Comparison of ENCODE assay signal across 21 mouse cellular contexts in the genomic region with DNA sequence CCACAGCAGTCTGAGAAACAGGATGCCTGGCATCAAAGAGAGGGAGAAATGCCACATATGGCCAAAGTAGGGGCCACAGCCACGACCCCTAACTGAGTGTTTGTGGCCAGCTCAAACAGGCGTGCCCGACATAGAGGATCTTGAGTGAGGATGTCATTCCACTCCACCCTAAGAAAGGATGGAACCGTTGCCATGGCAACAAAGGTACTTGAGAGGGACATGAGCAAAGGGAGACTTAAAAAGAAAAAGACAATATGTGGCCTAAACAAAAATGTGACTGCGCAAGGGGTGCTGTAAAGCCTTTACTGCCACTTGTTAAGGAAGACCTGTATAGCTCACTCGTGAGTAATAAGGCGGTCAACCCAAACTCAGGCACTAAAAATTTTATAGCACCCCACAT.
DNase-seq lines count a peak whose midpoint lies in the region; ATAC-seq and TF ChIP-seq lines count a peak whose summit lies in the region.
"Had no signal": no experiment of that assay in that cellular context is flagged by ENCODE, and none has a peak within 500 bp of the region (broad histone marks: within the 10 kb centered on the region; RNA-seq: fewer than 3 reads in every experiment).

No protein-coding gene starts in this region.

- DNase-seq in frontal cortex, postnatal 25 days (ENCODE audit: low spot score in 2 of 2) = no peak
- DNase-seq in R1 (ENCODE audit: low read depth, low spot score) (peak; percentile 68), ZHBTc4 (ENCODE audit: low read depth, low spot score) (peak; percentile 34)
- DNase-seq in layer of hippocampus, adult 9-10 months (ENCODE audit: low spot score) = no peak
- no peak for DNase-seq in gastrocnemius, adult 2 months
- DNase-seq: adrenal gland, postnatal 10 days; cerebellum, adult 18-20 months; cerebellum, adult 9-11 months; cerebellum, postnatal 36 days; embryo, embryonic 11 days; gastrocnemius, postnatal 14 days; heart, adult 2 months had no signal

- H3K27ac ChIP-seq in midbrain, embryonic 12.5 days (replicated peaks) = 0 out of 2 replicates have a peak overlapping the region, but pooled peaks have one; percentile 4
- H3K27ac ChIP-seq in midbrain, embryonic 16.5 days (ENCODE audit: low read length) = no peak overlapping the region
- H3K27ac ChIP-seq in gastrocnemius, adult 2 months = no peak overlapping the region
- H3K27ac ChIP-seq: embryonic facial prominence, embryonic 13.5 days; forebrain, embryonic 13.5 days; heart, adult 2 months; hindbrain, embryonic 15.5 days had no signal

- no peak overlapping the region for H3K4me2 ChIP-seq in midbrain, embryonic 12.5 days (replicated peaks)
- H3K4me2 ChIP-seq in midbrain, embryonic 16.5 days (ENCODE audit: low read length) = no peak overlapping the region
- H3K4me2 ChIP-seq: embryonic facial prominence, embryonic 13.5 days; forebrain, embryonic 13.5 days; heart, embryonic 12.5 days; hindbrain, embryonic 15.5 days had no signal

- intact Hi-C loops in gastrocnemius, adult 2 months (cut with DNase I) = no loop called here

- WGBS in midbrain, embryonic 12.5 days = 47% methylated on average over 7 of the region's 7 CpGs
- WGBS in midbrain, embryonic 16.5 days = 51% methylated on average over 7 of the region's 7 CpGs

- no peak overlapping the region for H3K4me3 ChIP-seq in midbrain, embryonic 12.5 days
- H3K4me3 ChIP-seq in midbrain, embryonic 16.5 days (ENCODE audit: low read depth, low read length) = no peak overlapping the region
- no peak overlapping the region for H3K4me3 ChIP-seq in gastrocnemius, adult 2 months
- H3K4me3 ChIP-seq: embryonic facial prominence, embryonic 13.5 days; forebrain, embryonic 13.5 days; heart, adult 2 months; heart, embryonic 12.5 days; hindbrain, embryonic 10.5 days; hindbrain, embryonic 15.5 days had no signal

- ATAC-seq in frontal cortex, adult (ENCODE audit: low TSS enrichment) = peak; percentile 43; the same call in 1 of the 2 replicates
- no peak for ATAC-seq in midbrain, embryonic 12.5 days (ENCODE audit: low FRiP score, low read depth)
- ATAC-seq in midbrain, embryonic 16.5 days = no peak
- ATAC-seq: forebrain, embryonic 13.5 days; inflammation-experienced regulatory T-cells, adult 6 months had no signal

- peaks cover 68% of the 10 kb centered on the region for H3K4me1 ChIP-seq in midbrain, embryonic 12.5 days
- peaks cover 53% of the 10 kb centered on the region for H3K4me1 ChIP-seq in midbrain, embryonic 16.5 days (ENCODE audit: control insufficient read depth, insufficient read depth, low read length)

- no peaks in the 10 kb centered on the region for H3K9me3 ChIP-seq in midbrain, embryonic 12.5 days
- no peaks in the 10 kb centered on the region for H3K9me3 ChIP-seq in midbrain, embryonic 16.5 days (replicated peaks; ENCODE audit: control insufficient read depth, low read length, poor library complexity, severe bottlenecking)
- H3K9me3 ChIP-seq: embryonic facial prominence, embryonic 13.5 days; forebrain, embryonic 13.5 days; heart, embryonic 12.5 days; hindbrain, embryonic 10.5 days; hindbrain, embryonic 15.5 days had no signal

- no peak overlapping the region for H3K9ac ChIP-seq in midbrain, embryonic 12.5 days (replicated peaks)
- no peak overlapping the region for H3K9ac ChIP-seq in midbrain, embryonic 16.5 days (ENCODE audit: low read depth, low read length)
- H3K9ac ChIP-seq: embryonic facial prominence, embryonic 13.5 days; forebrain, embryonic 13.5 days; heart, embryonic 12.5 days; hindbrain, embryonic 15.5 days had no signal

- 0 out of 2 replicates have a peak, but pooled peaks cover 4% of the 10 kb centered on the region for H3K27me3 ChIP-seq in midbrain, embryonic 12.5 days
- no peaks in the 10 kb centered on the region for H3K27me3 ChIP-seq in midbrain, embryonic 16.5 days (ENCODE audit: control insufficient read depth, insufficient read depth, low read depth, low read length)
- H3K27me3 ChIP-seq: embryonic facial prominence, embryonic 13.5 days; forebrain, embryonic 13.5 days; heart, embryonic 12.5 days; hindbrain, embryonic 15.5 days had no signal

- no peak for TF ChIP-seq CTCF in gastrocnemius, adult 2 months (IDR thresholded peaks at IDR 0.05)

- 0 out of 2 replicates have a peak, but pooled peaks cover under 1% of the 10 kb centered on the region for H3K36me3 ChIP-seq in midbrain, embryonic 12.5 days
- H3K36me3 ChIP-seq in midbrain, embryonic 16.5 days (ENCODE audit: control insufficient read depth, insufficient read depth, low read length) = no peaks in the 10 kb centered on the region
- H3K36me3 ChIP-seq: hindbrain, embryonic 15.5 days had no signal

Comparison
In these comparisons a context has a peak if more than half of its experiments do, and no peak if none do; other contexts are left out.
1. DNase-seq: peak in R1 (single experiment) and ZHBTc4 (single experiment); none in frontal cortex, postnatal 25 days (0 of 2), layer of hippocampus, adult 9-10 months (single experiment) and gastrocnemius, adult 2 months (single experiment).